Mouse (Mus musculus) mouse embryonic stem cell (cell line): ENCODE data around the gene Arhgap9.
"Not testable (repeated sequence)": the region's sequence is repeated elsewhere in the genome, so short reads cannot be mapped to it uniquely, and the experiment has no call there.

Experiments used
- in situ Hi-C, 2 experiments: fragments of 300-500 bp; cut with MboI; formaldehyde crosslinking; loops; 1 replicate in 1 of 2; 3 replicates in 1 of 2; pipeline ENCODE4 v1.14.3; 2019 to 2020; ENCODE audit warnings: low sequenced_read_pairs in 2 of 2, low pct_unique_long_range_greater_than_20kb in 1 of 2, mixed read lengths in 1 of 2; ENCODE audit not compliant: unreplicated experiment in 1 of 2

The Arhgap9 gene

DNA sequence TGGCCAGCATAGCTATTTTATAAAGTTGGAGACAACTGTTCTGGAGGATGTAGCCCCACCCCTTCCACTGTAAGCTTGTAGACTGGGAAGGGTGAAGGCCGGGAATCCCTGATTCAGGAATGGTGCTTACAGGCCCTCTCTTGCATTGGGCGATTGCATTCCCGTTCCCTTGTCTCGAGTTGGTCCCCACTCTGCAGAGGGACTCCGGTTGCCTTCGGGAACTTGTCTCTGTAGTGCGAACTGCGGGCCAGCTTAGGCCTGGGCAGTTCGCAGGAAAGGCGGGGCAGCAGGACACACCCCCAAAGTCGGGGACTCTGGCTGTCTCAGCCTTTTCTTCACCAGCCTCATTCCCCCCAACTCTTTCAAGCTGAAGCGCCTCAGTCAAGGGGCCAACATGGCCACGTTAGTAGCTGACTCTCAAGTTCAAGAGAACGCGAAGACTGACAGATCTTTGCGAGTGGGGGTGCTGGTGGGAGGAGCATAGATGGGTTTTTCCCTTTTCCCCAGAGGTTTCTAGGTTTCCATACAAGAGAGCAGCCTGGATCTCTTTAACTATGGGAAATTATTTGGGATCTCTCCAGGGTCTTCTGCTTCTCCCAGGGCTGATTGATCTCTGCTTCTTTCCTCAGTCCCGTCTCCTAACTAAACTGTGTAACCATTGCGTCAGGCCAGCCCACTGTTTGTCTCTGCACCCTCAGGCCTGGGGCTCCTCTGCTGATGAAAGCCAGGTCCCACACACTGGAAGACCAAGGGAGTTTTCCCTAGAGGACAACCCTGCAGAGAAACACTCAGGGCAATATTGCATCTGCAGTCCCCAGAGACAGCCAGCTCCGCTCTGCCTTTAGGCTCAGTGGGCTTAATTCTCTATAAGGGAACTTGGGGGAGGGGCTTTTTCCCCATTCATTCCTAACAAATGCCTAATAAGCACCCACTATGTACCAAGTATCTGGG is 30.6 kb upstream of the Arhgap9 start:
- in situ Hi-C loops = no loop called here

DNA sequence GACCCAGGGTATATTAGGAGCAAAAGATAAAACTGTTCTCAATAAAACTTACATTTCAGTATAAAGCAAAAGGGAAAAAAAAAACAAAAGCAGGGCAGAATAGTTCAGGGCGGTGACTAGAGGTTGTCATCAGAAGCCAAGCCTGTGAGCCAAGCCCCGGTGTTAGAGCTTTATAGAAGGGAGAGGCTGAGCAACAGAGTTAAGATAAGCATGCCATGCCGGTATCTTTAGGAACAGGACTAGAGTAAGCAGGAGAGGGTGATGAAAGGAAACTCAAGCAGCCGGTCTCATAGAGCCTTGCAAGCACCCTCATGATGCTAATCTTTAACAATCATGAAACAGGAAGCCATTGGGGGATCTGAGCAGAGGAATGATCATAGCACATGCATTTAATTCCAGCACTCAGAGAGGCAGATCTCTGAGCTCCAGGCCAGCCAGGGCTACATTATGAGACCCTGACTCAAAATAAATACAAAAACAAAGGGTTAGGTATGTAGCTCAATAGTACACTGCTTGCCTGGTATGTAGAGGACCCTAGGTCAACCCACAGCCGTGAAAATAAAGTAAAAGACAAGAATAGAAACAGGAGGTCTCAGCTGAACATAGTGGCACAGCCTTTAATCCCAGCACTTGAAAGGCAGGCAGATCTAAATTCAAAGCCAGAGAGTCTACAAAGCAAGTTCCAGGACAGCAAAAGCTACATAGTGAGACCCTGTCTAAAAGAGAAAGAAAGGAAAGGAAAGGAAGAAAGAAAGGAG is 29.7 kb upstream of the Arhgap9 start:
- in situ Hi-C loops = no loop called here

DNA sequence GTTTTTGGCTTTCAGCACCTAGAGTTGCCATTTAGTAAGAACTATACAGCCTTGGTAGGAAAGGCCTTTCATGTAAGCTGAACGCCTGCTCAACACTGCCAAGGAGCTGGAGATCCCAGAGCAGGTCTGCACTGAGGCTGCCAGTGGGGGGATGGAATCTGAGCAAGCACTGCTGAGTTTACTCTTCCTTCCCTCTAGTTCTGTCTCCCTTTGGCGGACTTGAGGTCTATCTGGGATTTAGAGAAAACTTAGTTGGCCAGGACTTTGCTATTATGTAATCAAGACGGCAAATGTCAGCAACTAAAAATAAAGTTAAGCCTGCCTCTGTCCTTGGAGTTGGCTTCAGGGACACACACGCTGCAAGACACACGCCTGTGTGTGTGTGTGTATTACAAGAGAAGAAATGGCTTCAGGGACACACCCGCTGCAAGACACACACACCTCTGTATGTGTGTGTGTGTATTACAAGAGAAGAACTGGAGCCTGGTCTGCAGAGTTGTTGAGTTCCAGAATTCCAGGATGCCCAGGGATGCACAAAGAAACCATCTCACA is 28.7 kb upstream of the Arhgap9 start:
- in situ Hi-C loops = no loop called here

DNA sequence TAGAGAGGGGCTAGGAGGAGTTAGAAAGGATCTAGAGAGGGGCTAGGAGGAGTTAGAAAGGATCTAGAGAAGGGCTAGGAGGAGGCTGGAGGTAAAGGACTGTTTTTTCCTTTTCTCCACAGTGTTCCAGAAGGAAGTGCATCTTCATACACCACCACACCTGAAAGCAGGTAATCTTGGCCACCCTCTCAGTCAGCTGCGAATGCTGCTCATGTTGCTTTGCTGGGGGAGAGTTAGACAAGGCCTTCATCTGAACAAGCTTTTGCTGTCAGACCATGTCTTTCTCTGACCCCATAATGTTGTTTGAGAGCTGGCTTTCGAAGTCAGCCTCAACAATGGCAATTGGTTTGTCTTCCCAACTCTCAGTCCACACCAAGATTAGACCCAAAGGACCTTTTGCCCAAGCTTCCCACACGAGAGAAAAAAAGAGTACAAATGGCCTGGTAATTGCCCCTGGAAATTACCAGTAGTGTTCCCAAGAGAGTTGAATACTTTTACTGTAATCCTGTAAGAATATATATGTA is 28.1 kb upstream of the Arhgap9 start:
- in situ Hi-C loops = no loop called here

DNA sequence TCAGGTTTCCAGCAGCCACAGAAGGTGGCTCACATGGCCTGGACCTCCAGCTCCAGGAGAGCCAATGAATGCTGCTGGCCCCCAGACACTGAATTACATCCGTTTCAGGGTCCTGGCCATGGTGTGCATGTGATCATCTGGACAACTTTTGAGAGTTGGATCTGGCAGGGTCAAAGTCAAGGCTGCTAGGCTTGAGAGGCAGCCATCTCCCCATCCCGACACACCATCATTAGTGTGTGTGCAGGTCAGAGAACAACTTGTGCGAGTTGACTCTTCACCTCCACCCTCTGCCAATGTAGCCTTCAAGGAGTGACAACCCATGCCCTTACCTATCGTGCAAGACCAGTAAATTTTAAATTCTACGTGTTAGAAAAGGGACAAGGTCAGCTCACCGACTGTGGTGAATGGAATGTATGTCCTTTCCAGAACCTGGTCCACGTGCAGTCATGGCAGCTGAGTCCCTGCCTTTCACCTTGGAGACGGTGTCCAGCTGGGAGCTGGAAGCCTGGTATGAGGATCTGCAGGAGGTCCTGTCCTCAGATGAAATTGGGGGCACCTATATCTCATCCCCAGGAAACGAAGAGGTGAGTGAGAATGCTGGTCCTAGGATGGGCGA is 26.8 kb upstream of the Arhgap9 start:
- in situ Hi-C loops = no loop called here

DNA sequence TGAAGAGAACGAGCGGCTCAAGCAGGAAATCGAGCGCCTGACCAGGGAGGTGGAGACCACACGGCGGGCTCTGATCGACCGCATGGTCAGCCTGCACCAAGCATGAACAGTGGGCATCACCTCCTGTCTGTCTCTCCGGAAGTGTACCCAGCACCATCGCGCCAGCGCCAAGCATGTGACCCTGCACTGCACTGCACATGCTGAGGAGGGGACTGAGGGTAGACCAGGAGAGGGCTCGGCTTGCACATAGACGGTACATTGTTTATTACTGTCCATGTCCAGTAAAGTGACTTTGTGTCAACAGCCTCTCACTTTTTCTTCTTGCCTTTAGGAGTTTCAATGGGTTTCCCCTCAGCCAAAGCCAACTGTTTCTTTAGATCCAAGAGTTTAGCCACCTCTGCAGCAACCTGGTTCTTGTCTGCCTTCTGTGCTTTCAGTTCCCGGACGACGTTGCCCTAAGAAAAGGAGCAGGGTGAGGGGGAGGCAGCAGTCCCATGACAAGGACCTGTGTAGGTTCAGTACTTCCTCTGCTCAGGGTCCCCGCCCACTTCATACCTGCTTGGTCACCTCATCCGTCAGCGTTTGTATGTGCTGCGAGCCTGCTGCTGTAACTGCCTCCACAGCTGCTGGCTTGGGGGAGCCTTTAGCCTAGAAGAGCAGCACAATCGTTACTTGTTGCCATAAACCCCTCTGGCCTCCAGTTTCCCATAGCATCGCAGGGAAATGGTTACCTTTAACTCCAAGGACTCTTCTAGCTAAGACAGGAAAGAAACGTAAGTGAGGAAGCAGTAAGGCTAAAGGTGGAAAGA is 25.6 kb upstream of the Arhgap9 start:
- in situ Hi-C loops = no loop called here

DNA sequence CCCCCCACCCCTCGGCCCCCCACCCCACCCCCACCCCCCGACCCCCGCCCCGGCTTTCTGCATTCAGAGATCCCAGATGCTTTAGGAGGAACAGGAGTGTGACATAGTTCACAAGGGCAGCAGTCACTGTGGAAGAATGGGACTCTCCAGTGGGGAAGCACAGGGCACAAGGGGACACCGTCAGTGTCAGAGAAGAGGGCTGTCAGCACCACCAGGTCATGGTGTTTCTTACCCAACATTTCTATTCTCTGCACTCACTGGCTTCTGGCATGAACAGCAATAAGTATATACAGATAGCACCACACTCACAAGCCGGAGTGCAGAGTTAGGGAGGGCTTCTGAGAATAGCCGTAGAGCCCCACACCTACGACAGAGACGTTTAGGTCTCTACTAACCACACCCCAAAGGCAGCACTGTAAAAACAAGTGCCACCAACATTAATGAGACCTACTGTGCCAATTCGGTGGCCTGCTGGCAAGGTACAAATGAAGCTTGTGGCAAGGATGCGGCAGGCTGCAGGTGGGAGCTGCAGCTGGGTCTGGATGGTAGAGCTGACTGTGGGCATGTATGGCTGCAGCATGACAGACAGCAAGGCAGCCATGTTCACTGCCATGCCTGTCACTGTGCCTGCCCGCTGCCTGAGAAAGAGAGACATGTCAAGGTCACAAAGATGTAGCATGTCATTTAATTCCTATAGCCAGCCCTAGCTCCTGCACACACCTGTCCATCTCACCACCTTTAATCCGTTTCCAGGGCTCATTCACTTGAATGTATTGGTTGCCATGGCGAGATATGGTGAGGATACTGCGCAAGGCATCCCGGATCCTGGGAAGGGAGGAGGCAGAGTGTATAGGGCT is 24.5 kb upstream of the Arhgap9 start:
- in situ Hi-C loops = no loop called here

DNA sequence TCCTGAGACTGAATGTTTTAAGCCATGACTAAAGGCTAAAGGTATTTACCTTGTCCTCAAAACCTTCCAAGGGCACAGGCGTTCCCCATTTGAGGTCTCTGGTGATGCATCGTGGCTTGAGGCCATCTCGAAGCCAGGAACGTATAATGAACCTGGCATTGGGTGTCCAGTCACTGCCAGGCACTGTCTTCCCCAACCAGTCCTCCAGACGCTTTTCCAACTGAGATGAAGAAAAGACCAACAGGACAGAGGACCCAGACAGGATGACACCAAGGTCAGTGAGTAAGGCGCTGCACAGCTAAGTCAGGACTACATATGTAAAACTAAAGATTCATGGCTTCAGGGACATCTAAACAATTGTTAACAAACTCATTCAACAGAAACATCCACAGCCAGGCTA is 21.4 kb upstream of the Arhgap9 start:
- in situ Hi-C loops = no loop called here

DNA sequence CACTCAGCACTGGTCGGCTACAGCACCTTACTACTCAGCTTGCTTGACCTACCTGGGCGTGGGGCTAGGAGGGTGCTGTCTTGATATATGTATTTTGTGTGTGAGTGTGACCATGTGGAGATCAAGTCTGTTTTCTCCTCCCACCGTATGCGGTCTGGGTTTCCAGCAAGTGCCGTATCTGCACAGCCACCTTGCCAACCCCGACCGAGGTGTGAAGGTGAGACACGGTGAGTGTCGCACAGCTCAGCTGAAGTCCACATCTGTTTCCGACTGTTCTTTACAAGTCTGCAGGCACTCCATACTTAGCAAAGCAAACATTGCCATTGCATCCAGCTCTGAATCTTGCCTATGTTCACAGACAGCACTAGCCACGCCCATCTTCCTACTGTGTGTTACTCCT is 18.6 kb upstream of the Arhgap9 start:
- in situ Hi-C loops = no loop called here

DNA sequence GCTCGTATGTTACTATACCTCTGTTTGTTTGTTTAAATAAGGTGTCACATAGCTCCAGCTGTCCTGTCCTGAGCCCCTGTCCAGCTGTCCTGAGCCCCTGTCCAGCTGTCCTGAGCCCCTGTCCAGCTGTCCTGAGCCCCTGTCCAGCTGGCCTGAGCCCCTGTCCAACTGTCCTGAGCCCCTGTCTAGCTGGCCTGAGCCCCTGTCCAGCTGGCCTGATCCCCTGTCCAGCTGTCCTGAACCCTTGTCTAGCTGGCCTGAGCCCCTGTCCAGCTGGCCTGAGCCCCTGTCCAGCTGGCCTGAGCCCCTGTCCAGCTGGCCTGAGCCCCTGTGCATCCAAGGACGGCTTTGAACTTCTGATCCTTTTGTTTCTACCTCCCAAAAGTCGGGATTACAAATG is 12.6 kb upstream of the Arhgap9 start:
- in situ Hi-C loops = not testable (repeated sequence)

DNA sequence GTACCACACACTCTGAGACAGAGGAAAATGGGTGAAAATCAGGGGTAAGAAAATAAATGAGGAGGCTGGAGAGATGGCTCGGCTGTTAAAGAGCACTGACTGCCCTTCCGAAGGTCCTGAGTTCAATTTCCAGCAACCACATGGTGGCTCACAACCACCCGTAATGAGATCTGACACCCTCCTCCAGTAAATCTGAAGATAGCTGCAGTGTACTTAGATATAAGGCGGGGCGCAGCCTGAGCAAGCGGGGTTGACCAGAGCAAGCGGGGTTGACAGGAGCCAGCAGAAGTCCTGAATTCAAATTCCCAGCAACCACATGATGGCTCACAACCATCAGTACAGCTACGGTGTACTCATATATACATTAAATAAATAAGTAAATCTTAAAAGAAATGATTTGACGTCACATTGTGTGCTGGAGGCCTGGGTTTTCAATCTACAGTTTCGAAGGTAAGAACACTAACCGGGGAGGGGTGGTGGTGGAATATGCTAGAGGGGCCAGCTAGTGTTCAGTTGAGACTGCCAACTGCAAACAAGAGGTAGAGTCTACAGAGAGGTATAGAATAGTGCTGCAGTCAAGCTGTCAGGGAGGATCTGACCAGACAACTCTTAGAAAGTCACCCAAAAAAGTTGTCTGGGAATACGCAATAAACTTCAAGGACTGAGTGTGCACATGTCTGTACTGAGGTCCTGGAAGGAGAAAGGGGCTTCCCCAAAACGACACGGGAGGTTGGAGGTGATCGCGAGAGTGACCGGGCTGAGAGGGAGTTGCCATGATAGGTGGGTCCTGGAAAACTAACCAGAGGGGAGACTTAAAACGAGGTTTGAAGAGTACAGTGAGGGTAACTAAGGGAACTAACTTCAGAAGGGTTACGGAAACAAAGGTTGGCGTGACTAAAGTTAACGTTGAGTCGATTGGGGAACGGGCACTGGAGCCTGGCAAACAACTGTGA is 11.0 kb upstream of the Arhgap9 start:
- in situ Hi-C loops = no loop called here

DNA sequence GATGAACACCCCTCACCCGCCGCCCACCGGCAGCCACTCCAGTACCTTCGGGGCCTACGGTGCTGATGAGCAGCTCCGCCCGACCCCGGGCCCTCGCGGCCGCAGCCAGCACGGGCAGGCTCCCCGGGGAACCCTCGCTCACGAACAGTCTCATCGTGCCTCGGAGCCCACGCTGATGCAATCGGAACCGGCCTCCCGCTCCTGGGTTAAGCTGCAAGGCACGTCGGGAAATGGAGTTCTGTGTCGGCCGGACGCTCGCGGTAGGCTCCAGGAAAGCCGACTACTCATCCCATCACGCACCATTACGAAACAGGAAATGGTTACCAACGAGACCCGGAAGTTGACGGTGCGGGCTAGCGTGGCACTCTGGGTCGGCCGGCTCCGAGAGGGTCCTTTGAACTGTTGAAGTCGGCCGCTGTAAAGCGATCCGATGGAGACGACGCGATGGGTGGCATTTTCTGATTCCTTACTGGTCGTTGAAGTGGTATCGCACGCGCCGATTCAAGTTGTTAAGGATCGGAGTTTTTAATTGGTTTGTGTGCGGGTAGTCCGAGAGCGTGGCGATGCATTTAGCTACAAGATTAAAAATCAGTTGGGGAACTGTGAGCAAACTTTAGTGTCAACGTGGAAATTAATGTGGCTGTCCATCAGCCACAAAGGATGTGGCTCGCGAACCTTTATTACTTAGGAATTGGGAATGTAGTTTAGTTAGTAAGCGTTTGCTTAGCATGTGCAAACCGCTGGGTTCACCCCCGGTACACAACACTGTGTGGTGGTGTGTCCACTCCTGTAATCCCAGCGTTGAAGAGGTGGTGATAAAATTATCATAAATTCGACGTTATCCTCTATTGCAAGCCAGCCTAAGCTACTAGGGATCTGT is 10.0 kb upstream of the Arhgap9 start, which contains the start of gene Mars:
Gene Mars, minus strand, starts transcription at position 311 of the 880 bp plus-strand sequence.
- in situ Hi-C loops = no loop called here

DNA sequence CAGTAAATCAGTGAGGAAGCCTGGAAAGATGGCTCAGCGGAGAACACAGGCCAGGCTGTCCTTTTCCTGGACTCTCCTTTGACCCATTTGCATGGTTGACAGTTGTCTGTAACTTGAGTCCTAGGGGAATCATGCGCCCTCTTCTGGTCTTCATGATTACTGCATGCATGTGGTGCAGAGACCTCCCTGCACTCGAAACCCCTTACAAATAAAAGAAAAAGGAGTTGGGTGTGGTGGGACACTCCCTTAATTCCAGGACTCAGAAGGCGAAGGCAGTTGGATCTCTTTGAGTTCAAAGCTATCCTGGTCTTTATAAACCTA is 9.4 kb upstream of the Arhgap9 start:
- in situ Hi-C loops = no loop called here

DNA sequence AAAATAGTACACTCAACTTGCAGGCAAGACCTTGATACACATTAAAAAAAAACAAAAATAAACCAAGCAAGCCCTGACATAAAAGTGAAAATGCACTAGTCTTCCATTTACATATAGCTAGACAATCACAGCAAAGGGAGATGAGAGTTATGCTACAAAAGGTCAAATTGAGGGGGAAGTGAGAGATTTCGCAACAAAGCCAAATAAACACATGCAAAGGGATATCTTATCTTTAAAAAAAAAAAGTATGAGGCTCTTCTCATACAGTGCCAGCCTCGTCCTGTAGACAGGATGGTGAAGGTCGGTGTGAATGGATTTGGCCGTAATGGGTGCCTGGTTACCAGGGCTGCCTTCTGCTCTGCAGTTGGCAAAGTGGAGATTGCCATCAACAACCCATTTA is 8.9 kb upstream of the Arhgap9 start:
- in situ Hi-C loops = no loop called here

DNA sequence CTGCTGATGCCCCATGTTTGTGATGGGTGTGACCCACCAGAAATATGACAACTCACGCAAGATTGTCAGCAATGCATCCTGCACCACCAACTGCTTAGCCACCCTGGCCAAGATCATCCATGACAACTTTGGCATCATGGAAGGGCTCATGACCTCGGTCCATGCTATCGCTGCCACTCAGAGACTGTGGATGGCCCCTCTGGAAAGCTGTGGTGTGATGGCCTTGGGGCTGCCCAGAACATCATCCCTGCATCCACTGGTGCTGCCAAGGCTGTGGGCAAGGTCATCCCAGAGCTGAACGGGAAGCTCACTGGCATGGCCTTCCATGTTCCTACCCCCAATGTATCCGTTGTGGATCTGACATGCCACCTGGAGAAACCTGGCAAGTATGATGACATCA is 8.2 kb upstream of the Arhgap9 start:
- in situ Hi-C loops = not testable (repeated sequence)
